Mouse (Mus musculus) intestine, postnatal 0 days (tissue): ENCODE measurements at regions not wholly inside any gene's neighbourhood (a gene's known extent, or its start where the extent isn't known, plus 50 kb on each side); places are given as distances from the start of the nearest gene placed in this dataset.

Experiments
- ATAC-seq: fragments of 200-750 bp; cut with Nextera tagmentation; 2 replicates; pipeline ENCODE4 v1.8.0; 2017; ENCODE audit warnings: mild to moderate bottlenecking, moderate TSS enrichment, moderate library complexity
- H3K27ac ChIP-seq: fragments of 300-500 bp; sonication (generic); 2 replicates; pipeline ENCODE4 v1.5.1; 2014; ENCODE audit warnings: mild to moderate bottlenecking, low read depth, low read length, moderate library complexity
- H3K27me3 ChIP-seq: fragments of 300-500 bp; sonication (generic); replicated peaks from 2 replicates; pipeline ENCODE4 v1.6.1; 2014; ENCODE audit warnings: low read length, mixed read lengths; ENCODE audit not compliant: control insufficient read depth, insufficient read depth
- H3K36me3 ChIP-seq: fragments of 300-500 bp; sonication (generic); 2 replicates; pipeline ENCODE4 v1.6.1; 2014; ENCODE audit warnings: mild to moderate bottlenecking, moderate library complexity; ENCODE audit not compliant: control insufficient read depth, insufficient read depth
- H3K4me1 ChIP-seq: fragments of 300-500 bp; sonication (generic); replicated peaks from 2 replicates; pipeline ENCODE4 v1.6.1; 2014; ENCODE audit warnings: antibody characterized with exemption, low read length, mixed read lengths; ENCODE audit not compliant: control insufficient read depth, insufficient read depth
- H3K4me2 ChIP-seq: fragments of 300-500 bp; sonication (generic); replicated peaks from 2 replicates; pipeline ENCODE4 v1.6.1; 2014; ENCODE audit warnings: low read depth, mild to moderate bottlenecking, moderate library complexity
- H3K4me3 ChIP-seq: fragments of 300-500 bp; sonication (generic); 2 replicates; pipeline ENCODE4 v1.5.1; 2014; ENCODE audit warnings: low read depth, low read length
- H3K9ac ChIP-seq: fragments of 300-500 bp; sonication (generic); 2 replicates; pipeline ENCODE4 v1.6.1; 2014; ENCODE audit warnings: mild to moderate bottlenecking, low read depth, low read length
- H3K9me3 ChIP-seq: fragments of 300-500 bp; sonication (generic); 2 replicates; pipeline ENCODE4 v1.6.1; 2016; ENCODE audit warnings: mixed run types; ENCODE audit not compliant: control insufficient read depth
- CTCF ChIP-seq: sonication (generic); IDR thresholded peaks from 2 replicates; pipeline ENCODE4 v1.5.1; 2016; ENCODE audit warnings: low read depth, mild to moderate bottlenecking, control low read depth, antibody characterized with exemption, moderate library complexity
- WGBS: fragments of 180-500 bp; shearing (Covaris S2); extraction: QIAGEN DNeasy Blood & Tissue Kit; methylation state at CpG from one replicate; pipeline ENCODE4 v1.1.7; 2014; 5-methylcytosine and 5-hydroxymethylcytosine counted together

GRCm38 (mm10) chr4:105987963-105988602, 198.4 kb downstream of the Gm12728 start:
- Histone ChIP-seq H3K9ac (no peak overlapping the region), H3K4me2 (no peak overlapping the region), H3K27ac (no peak overlapping the region), H3K4me3 (no peak overlapping the region), H3K27me3 (no peaks in the 10 kb centered on the region), H3K36me3 (no peaks in the 10 kb centered on the region), H3K9me3 (no peaks in the 10 kb centered on the region), H3K4me1 (no peaks in the 10 kb centered on the region)
- no peak for TF ChIP-seq CTCF
- no peak for ATAC-seq
- WGBS: 72% methylated on average over 5 of the region's 5 CpGs

GRCm38 (mm10) chr4:105992581-105993127, 203.0 kb downstream of the Gm12728 start:
- no peaks in the 10 kb centered on the region for H3K36me3 ChIP-seq
- H3K4me3 ChIP-seq: no peak overlapping the region
- no peak overlapping the region for H3K4me2 ChIP-seq
- H3K4me1 ChIP-seq: no peaks in the 10 kb centered on the region
- no peak overlapping the region for H3K9ac ChIP-seq
- TF ChIP-seq CTCF: peak; percentile 33
- WGBS: 76% methylated on average over 6 of the region's 6 CpGs
- H3K9me3 ChIP-seq: no peaks in the 10 kb centered on the region
- H3K27me3 ChIP-seq: no peaks in the 10 kb centered on the region
- H3K27ac ChIP-seq: no peak overlapping the region
- no peak for ATAC-seq

GRCm38 (mm10) chr4:105994390-105994798, 204.7 kb downstream of the Gm12728 start:
- H3K9ac ChIP-seq: no peak overlapping the region
- H3K9me3 ChIP-seq: no peaks in the 10 kb centered on the region
- ATAC-seq: no peak
- 73% methylated on average over 14 of the region's 14 CpGs for WGBS
- no peak overlapping the region for H3K4me3 ChIP-seq
- no peaks in the 10 kb centered on the region for H3K36me3 ChIP-seq
- H3K4me1 ChIP-seq: no peaks in the 10 kb centered on the region
- H3K4me2 ChIP-seq: no peak overlapping the region
- H3K27me3 ChIP-seq: no peaks in the 10 kb centered on the region
- no peak for TF ChIP-seq CTCF
- H3K27ac ChIP-seq: no peak overlapping the region

DNA sequence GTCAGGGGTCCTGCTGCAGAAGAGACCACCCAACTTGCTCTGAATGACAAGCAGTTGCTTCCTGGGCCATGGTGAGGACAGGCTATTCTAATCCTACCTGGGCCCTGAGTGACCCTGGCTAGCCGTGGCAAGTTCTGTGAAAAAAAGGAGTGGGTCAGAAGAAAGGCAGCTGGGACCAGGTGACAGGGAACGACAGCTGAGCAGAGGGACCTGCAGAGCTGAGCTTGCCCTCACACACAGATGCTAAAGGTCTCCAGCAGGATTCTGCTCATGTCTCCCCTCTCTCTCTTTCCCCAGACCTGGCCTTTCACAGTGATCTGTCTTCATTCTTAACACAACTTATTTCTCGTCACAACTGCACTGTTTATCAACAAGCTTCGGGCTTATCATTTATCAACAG, 206.4 kb downstream of the Gm12728 start:
- Histone ChIP-seq H3K36me3 (no peaks in the 10 kb centered on the region), H3K4me3 (no peak overlapping the region), H3K27ac (no peak overlapping the region), H3K9me3 (no peaks in the 10 kb centered on the region), H3K27me3 (no peaks in the 10 kb centered on the region), H3K4me2 (no peak overlapping the region), H3K9ac (no peak overlapping the region), H3K4me1 (no peaks in the 10 kb centered on the region)
- no peak for ATAC-seq
- WGBS: 47% methylated on average over 4 of the region's 4 CpGs
- TF ChIP-seq CTCF: no peak

DNA sequence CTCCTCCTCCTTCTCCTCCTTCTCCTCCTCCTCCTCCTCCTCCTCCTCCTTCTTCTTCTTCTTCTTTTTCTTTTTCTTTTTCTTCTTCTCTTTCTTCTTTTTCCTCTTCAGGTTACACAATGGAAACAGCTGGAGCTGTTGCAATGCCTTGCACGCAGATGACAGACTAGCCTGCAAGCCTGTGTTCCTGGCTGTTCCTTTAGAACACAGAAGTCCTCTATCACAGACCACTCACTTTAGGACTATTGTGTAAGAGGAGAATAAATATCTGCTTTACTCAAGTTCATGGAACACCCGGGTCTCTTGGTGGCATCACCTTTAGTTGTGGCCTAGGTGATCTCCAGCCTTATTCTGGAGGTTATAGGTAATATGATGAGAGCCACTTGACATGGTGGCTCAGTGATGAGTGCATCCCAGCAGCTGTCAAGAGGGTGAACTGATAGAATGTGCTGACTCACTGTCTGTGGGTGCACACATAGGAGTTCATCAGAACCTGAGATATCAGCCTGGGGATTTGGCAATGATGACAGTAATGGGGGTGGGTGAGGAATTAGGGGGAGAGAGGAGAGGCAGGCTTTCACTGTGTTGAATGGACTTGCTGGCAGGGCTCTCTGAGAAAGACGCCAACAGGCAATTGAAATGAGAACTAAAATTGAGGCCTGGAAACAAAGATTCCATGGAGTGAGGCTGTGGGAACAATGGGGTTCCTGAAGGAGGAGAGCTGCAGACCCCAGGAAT, 207.4 kb downstream of the Gm12728 start:
- TF ChIP-seq CTCF: no peak
- Histone ChIP-seq H3K9me3 (no peaks in the 10 kb centered on the region), H3K9ac (no peak overlapping the region), H3K27ac (no peak overlapping the region), H3K27me3 (no peaks in the 10 kb centered on the region), H3K4me1 (no peaks in the 10 kb centered on the region), H3K4me2 (no peak overlapping the region), H3K36me3 (no peaks in the 10 kb centered on the region), H3K4me3 (no peak overlapping the region)
- ATAC-seq: no peak
- WGBS: 79% methylated on average over 3 of the region's 3 CpGs

DNA sequence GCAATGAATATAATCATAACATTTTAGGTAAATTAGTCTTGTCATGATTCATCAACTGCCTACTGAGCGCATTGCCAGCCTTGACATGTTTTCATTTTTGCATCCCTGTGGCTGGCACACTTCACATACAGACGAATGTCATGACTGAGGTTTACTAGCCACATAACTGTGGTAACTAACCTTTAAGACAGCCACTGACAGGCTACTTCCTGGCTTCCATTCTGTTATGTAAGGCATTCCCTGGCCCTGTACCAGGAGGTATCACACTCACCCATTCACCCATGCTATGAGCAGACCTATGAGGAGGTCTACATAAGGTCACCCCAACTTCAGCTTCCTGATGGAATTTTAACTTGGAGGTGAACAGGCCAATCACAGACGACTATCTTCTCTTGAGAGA, 212.8 kb downstream of the Gm12728 start:
- no peaks in the 10 kb centered on the region for H3K4me1 ChIP-seq
- H3K4me3 ChIP-seq: no peak overlapping the region
- 81% methylated on average over 3 of the region's 3 CpGs for WGBS
- H3K4me2 ChIP-seq: no peak overlapping the region
- no peak for TF ChIP-seq CTCF
- no peaks in the 10 kb centered on the region for H3K27me3 ChIP-seq
- no peak overlapping the region for H3K27ac ChIP-seq
- H3K36me3 ChIP-seq: no peaks in the 10 kb centered on the region
- H3K9ac ChIP-seq: no peak overlapping the region
- ATAC-seq: no peak
- no peaks in the 10 kb centered on the region for H3K9me3 ChIP-seq
